Mouse (Mus musculus) kidney, adult 2 months (tissue): Measurements from ENCODE around the gene Slc2a13. TPM values are rescaled to one million over a fixed set of nuclear protein-coding genes. Genes with fewer than 3 reads are reported as not detected.

Experiments used
- DNase-seq: peaks from one replicate; pipeline ENCODE4 v3.0.0; 2021
- H3K27ac ChIP-seq: fragments of 200-500 bp; 2 replicates; pipeline ENCODE4 v1.5.1; 2012; ENCODE audit warnings: low read depth, low read length, control low read depth, inconsistent platforms; ENCODE audit not compliant: insufficient read depth
- H3K27me3 ChIP-seq: fragments of 200-500 bp; replicated peaks from 2 replicates; pipeline ENCODE4 v1.6.1; 2012; ENCODE audit warnings: mild to moderate bottlenecking, moderate library complexity, low read length, inconsistent platforms; ENCODE audit not compliant: control insufficient read depth, insufficient read depth
- H3K36me3 ChIP-seq: fragments of 200-500 bp; 2 replicates; pipeline ENCODE4 v1.6.1; 2012; ENCODE audit warnings: mild to moderate bottlenecking, moderate library complexity, low read length, inconsistent platforms; ENCODE audit not compliant: control insufficient read depth, insufficient read depth
- H3K4me1 ChIP-seq: fragments of 200-500 bp; 2 replicates; pipeline ENCODE4 v1.6.1; 2011; ENCODE audit warnings: low read length; ENCODE audit not compliant: control insufficient read depth, insufficient read depth
- H3K4me3 ChIP-seq: fragments of 200-500 bp; 2 replicates; pipeline ENCODE4 v1.5.1; 2011; ENCODE audit warnings: mild to moderate bottlenecking, low read depth, low read length, control low read depth; ENCODE audit not compliant: insufficient read depth
- CTCF ChIP-seq: fragments of 200-500 bp; conservative IDR thresholded peaks from 2 replicates; pipeline ENCODE4 v1.5.1; 2011; ENCODE audit warnings: low read depth, mild to moderate bottlenecking, control low read depth, low read length, moderate library complexity, mixed read lengths; ENCODE audit not compliant: insufficient read depth, insufficient read length
- POLR2A ChIP-seq: fragments of 200-500 bp; IDR thresholded peaks from one replicate; pipeline ENCODE4 v1.6.1; 2011; ENCODE audit warnings: low read depth, low read length, control low read depth
- WGBS: fragments of 180-500 bp; shearing (Covaris S2); methylation state at CpG from one replicate; pipeline ENCODE4 v1.1.7; 2018; 5-methylcytosine and 5-hydroxymethylcytosine counted together
- polyA plus RNA-seq: library from polyadenylated mRNA; depleted of rRNA; stranded (reverse); fragments of >200 nt; gene quantifications from 2 replicates; pipeline ENCODE4 v1.2.3, GENCODE M21; 2012

Gene Slc2a13
- polyA plus RNA-seq, 1 experiment: 1.5 TPM

- WGBS: 87% methylated on average over 7 of the region's 7 CpGs
Observed at GRCm38 (mm10) chr15:91282822-91283221, 290.2 kb downstream of the Slc2a13 start.

GRCm38 (mm10) chr15:91281521-91281920 is 291.5 kb downstream of the Slc2a13 start:
- Histone ChIP-seq H3K4me1 (no peaks in the 10 kb centered on the region), H3K4me3 (no peak overlapping the region), H3K27me3 (no peaks in the 10 kb centered on the region), H3K36me3 (no peaks in the 10 kb centered on the region), H3K27ac (no peak overlapping the region)
- TF ChIP-seq CTCF (no peak), POLR2A (no peak)
- no peak for DNase-seq
- WGBS: 87% methylated on average over 5 of the region's 5 CpGs

More at GRCm38 (mm10) chr15:91282822-91283221, 290.2 kb downstream of the Slc2a13 start:
- Histone ChIP-seq H3K36me3 (no peaks in the 10 kb centered on the region), H3K27me3 (no peaks in the 10 kb centered on the region), H3K4me3 (no peak overlapping the region), H3K27ac (no peak overlapping the region), H3K4me1 (no peaks in the 10 kb centered on the region)
- TF ChIP-seq CTCF (no peak), POLR2A (no peak)
- DNase-seq: no peak

- Histone ChIP-seq H3K27ac (no peak overlapping the region), H3K4me1 (peaks cover 3% of the 10 kb centered on the region), H3K4me3 (no peak overlapping the region), H3K36me3 (no peaks in the 10 kb centered on the region), H3K27me3 (no peaks in the 10 kb centered on the region)
- no peak for TF ChIP-seq CTCF
- TF ChIP-seq POLR2A: no peak
- no peak for DNase-seq
- WGBS: 94% methylated on average over 5 of the region's 5 CpGs
Observed at GRCm38 (mm10) chr15:91279571-91279970, 293.5 kb downstream of the Slc2a13 start.

GRCm38 (mm10) chr15:91275961-91276360 is 297.1 kb downstream of the Slc2a13 start:
- TF ChIP-seq CTCF (no peak), POLR2A (no peak)
- Histone ChIP-seq H3K36me3 (no peaks in the 10 kb centered on the region), H3K4me3 (no peak overlapping the region), H3K27me3 (no peaks in the 10 kb centered on the region), H3K27ac (peak overlapping the region; percentile 23; the same call in 1 of the 2 replicates), H3K4me1 (peaks cover 3% of the 10 kb centered on the region)
- WGBS: 15% methylated on average over 3 of the region's 3 CpGs
- DNase-seq: peak; percentile 86

- TF ChIP-seq CTCF: no peak
- TF ChIP-seq POLR2A: no peak
- no peaks in the 10 kb centered on the region for H3K4me1 ChIP-seq
- 44% methylated on average over 4 of the region's 4 CpGs for WGBS
- H3K4me3 ChIP-seq: no peak overlapping the region
- DNase-seq: peak; percentile 87
- H3K27me3 ChIP-seq: no peaks in the 10 kb centered on the region
- no peaks in the 10 kb centered on the region for H3K36me3 ChIP-seq
- peak overlapping the region; percentile 68; the same call in 1 of the 2 replicates for H3K27ac ChIP-seq
Observed at GRCm38 (mm10) chr15:91268532-91268931, 304.5 kb downstream of the Slc2a13 start.

- Histone ChIP-seq H3K36me3 (no peaks in the 10 kb centered on the region), H3K4me3 (no peak overlapping the region), H3K27me3 (no peaks in the 10 kb centered on the region), H3K4me1 (no peaks in the 10 kb centered on the region), H3K27ac (no peak overlapping the region)
- no peak for DNase-seq
- WGBS: 88% methylated on average over 1 of the region's 1 CpGs
- TF ChIP-seq POLR2A: no peak
- no peak for TF ChIP-seq CTCF
Observed at GRCm38 (mm10) chr15:91263926-91264325, 309.1 kb downstream of the Slc2a13 start.

- TF ChIP-seq CTCF: peak; percentile 52
- no peak for TF ChIP-seq POLR2A
- peak; percentile 3 for DNase-seq
- Histone ChIP-seq H3K27ac (no peak overlapping the region), H3K27me3 (no peaks in the 10 kb centered on the region), H3K4me3 (no peak overlapping the region), H3K36me3 (no peaks in the 10 kb centered on the region), H3K4me1 (no peaks in the 10 kb centered on the region)
- 70% methylated on average over 5 of the region's 5 CpGs for WGBS
Observed at GRCm38 (mm10) chr15:91260578-91260977, 312.5 kb downstream of the Slc2a13 start.
